Comparison of ENCODE assay signal across 29 mouse cellular contexts in the genomic region with DNA sequence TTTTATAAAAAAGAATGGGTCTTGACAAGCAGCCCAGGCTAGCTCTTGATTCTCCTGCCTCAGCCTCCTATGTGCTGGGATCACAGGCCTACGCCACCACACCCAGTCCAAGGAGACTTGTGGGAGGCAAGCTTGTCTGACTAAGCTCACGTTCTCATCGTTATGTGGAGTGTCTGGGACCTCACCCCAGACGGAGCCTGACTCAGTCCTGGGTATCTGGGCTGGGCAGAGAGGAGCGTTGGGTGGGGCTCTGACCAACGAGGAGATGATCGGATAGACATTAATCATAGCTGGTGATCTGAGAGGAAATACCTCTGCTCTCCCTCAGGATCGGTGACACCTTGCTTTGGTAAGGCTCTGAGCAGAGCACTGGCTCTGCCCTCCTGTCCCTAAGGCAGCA. TPM values are rescaled to one million over a fixed set of nuclear protein-coding genes. Genes with fewer than 3 reads are reported as not detected.
DNase-seq lines count a peak whose midpoint lies in the region; ATAC-seq and TF ChIP-seq lines count a peak whose summit lies in the region.
"Had no signal": no experiment of that assay in that cellular context is flagged by ENCODE, and none has a peak within 500 bp of the region (broad histone marks: within the 10 kb centered on the region; RNA-seq: fewer than 3 reads in every experiment).

No protein-coding gene starts in this region.

- peaks cover under 1% of the 10 kb centered on the region for H3K79me3 ChIP-seq in C2C12 (ENCODE audit: low read depth)

- 60% methylated on average over 8 of the region's 8 CpGs for WGBS in heart, adult 2 months
- 89% methylated on average over 8 of the region's 8 CpGs for WGBS in midbrain, embryonic 13.5 days
- WGBS in hindbrain, embryonic 10.5 days = 84% methylated on average over 8 of the region's 8 CpGs

- no peak for TF ChIP-seq CTCF in heart, adult 2 months (IDR thresholded peaks at IDR 0.05)
- no peak for TF ChIP-seq CTCF in C2C12 (IDR thresholded peaks at IDR 0.05; ENCODE audit: control insufficient read depth, insufficient read depth, insufficient read length)

- no peak overlapping the region for H3K9ac ChIP-seq in heart, adult 2 months (ENCODE audit: low read depth, low read length)
- no peak overlapping the region for H3K9ac ChIP-seq in midbrain, embryonic 13.5 days (replicated peaks)
- H3K9ac ChIP-seq: embryonic facial prominence, embryonic 12.5 days; forebrain, embryonic 13.5 days had no signal

- TF ChIP-seq EP300 in heart, adult 2 months (IDR thresholded peaks at IDR 0.05; ENCODE audit: insufficient read depth, low read depth, low read length) = no peak

- no peaks in the 10 kb centered on the region for H3K9me3 ChIP-seq in midbrain, embryonic 13.5 days
- H3K9me3 ChIP-seq in hindbrain, embryonic 10.5 days = no peaks in the 10 kb centered on the region
- H3K9me3 ChIP-seq: embryonic facial prominence, embryonic 10.5 days; embryonic facial prominence, embryonic 12.5 days; forebrain, embryonic 13.5 days had no signal

- no peak overlapping the region for H3K4me3 ChIP-seq in heart, adult 2 months
- H3K4me3 ChIP-seq in C2C12 (ENCODE audit: insufficient read depth, poor library complexity, severe bottlenecking) (no peak overlapping the region), myocyte (no peak overlapping the region)
- no peak overlapping the region for H3K4me3 ChIP-seq in midbrain, embryonic 13.5 days (replicated peaks)
- H3K4me3 ChIP-seq in hindbrain, embryonic 10.5 days = no peak overlapping the region
- H3K4me3 ChIP-seq: embryonic facial prominence, embryonic 10.5 days; embryonic facial prominence, embryonic 12.5 days; forebrain, embryonic 13.5 days had no signal

- no peaks in the 10 kb centered on the region for H3K36me3 ChIP-seq in heart, adult 2 months (ENCODE audit: control insufficient read depth, insufficient read depth, low read length)
- peaks cover 9% of the 10 kb centered on the region for H3K36me3 ChIP-seq in C2C12 (ENCODE audit: control insufficient read depth, insufficient read depth)
- H3K36me3 ChIP-seq in myocyte (ENCODE audit: control insufficient read depth, insufficient read depth) = no peaks in the 10 kb centered on the region
- H3K36me3 ChIP-seq in midbrain, embryonic 13.5 days = no peaks in the 10 kb centered on the region
- peaks cover 2% of the 10 kb centered on the region; the same call in 1 of the 2 replicates for H3K36me3 ChIP-seq in hindbrain, embryonic 10.5 days

- no peaks in the 10 kb centered on the region for H3K27me3 ChIP-seq in heart, adult 2 months (ENCODE audit: control insufficient read depth, insufficient read depth, low read length)
- H3K27me3 ChIP-seq in C2C12 (ENCODE audit: control insufficient read depth, insufficient read depth, insufficient read length) = no peaks in the 10 kb centered on the region
- H3K27me3 ChIP-seq in myocyte (ENCODE audit: control insufficient read depth, insufficient read depth, insufficient read length) = no peaks in the 10 kb centered on the region
- no peaks in the 10 kb centered on the region for H3K27me3 ChIP-seq in midbrain, embryonic 13.5 days
- H3K27me3 ChIP-seq in hindbrain, embryonic 10.5 days (ENCODE audit: insufficient read depth, poor library complexity, severe bottlenecking) = no peaks in the 10 kb centered on the region; the same call in 1 of the 2 replicates
- H3K27me3 ChIP-seq: embryonic facial prominence, embryonic 12.5 days; forebrain, embryonic 13.5 days; Patski had no signal

- no peak for TF ChIP-seq POLR2A in heart, adult 2 months (IDR thresholded peaks at IDR 0.05; ENCODE audit: insufficient read depth, low read depth, low read length)
- TF ChIP-seq POLR2A in myocyte (IDR thresholded peaks at IDR 0.05; ENCODE audit: insufficient read length, low read depth) = no peak

- no peaks in the 10 kb centered on the region; the same call in 1 of the 2 replicates for H3K4me1 ChIP-seq in heart, adult 2 months (ENCODE audit: control insufficient read depth, insufficient read depth, low read length)
- H3K4me1 ChIP-seq in midbrain, embryonic 13.5 days (replicated peaks) = no peaks in the 10 kb centered on the region
- H3K4me1 ChIP-seq in hindbrain, embryonic 10.5 days (replicated peaks) = peaks cover 6% of the 10 kb centered on the region; the same call in 1 of the 2 replicates
- H3K4me1 ChIP-seq: embryonic facial prominence, embryonic 12.5 days; forebrain, embryonic 13.5 days had no signal

- DNase-seq in heart, adult 11 months = peak; percentile 86
- no peak for DNase-seq in heart, adult 2 months
- DNase-seq in 3134 (ENCODE audit: extremely low read depth, insufficient read length, low spot score) = peak; percentile 79
- no peak for DNase-seq in left cerebral cortex, postnatal 10 days (ENCODE audit: extremely low spot score in 1 of 2, low spot score in 2 of 2)
- no peak for DNase-seq in hindbrain, embryonic 10.5 days (ENCODE audit: low spot score)
- DNase-seq: adrenal gland, adult 8-10 months; adrenal gland, postnatal 14 days; adrenal gland, postnatal 36 days; B cell, adult 2 months; cerebellum, adult 11-12 months; cerebellum, adult 2 months; cerebellum, adult 9-10 months; cerebellum, postnatal 10 days; cerebellum, postnatal 25 days had no signal

- ATAC-seq in midbrain, embryonic 13.5 days = no peak
- ATAC-seq: activated CD4-positive, CD25-positive, alpha-beta regulatory T cell, adult 4 months; forebrain, embryonic 13.5 days; forebrain, embryonic 16.5 days; Patski had no signal

- peak overlapping the region; percentile 32 for H3K4me2 ChIP-seq in myocyte (ENCODE audit: low read depth)
- H3K4me2 ChIP-seq in midbrain, embryonic 13.5 days (replicated peaks) = no peak overlapping the region
- H3K4me2 ChIP-seq: embryonic facial prominence, embryonic 12.5 days; forebrain, embryonic 13.5 days had no signal

- H3K79me2 ChIP-seq in heart, adult 2 months (replicated peaks; ENCODE audit: control insufficient read depth, insufficient read depth, low read length) = no peaks in the 10 kb centered on the region
- H3K79me2 ChIP-seq in C2C12 (ENCODE audit: control insufficient read depth, insufficient read depth) (no peaks in the 10 kb centered on the region), myocyte (ENCODE audit: control insufficient read depth, insufficient read depth) (no peaks in the 10 kb centered on the region)

- intact Hi-C loops in heart, adult 2 months (cut with DNase I) = no loop called here
- intact Hi-C loops in left cerebral cortex, postnatal 10 days (cut with DNase I) = no loop called here

- H3ac ChIP-seq in C2C12 (ENCODE audit: control insufficient read depth, insufficient read length, low read depth) = no peak overlapping the region
- no peak overlapping the region for H3ac ChIP-seq in myocyte (ENCODE audit: control insufficient read depth, insufficient read length)

- no peak overlapping the region for H3K27ac ChIP-seq in heart, adult 2 months
- H3K27ac ChIP-seq in midbrain, embryonic 13.5 days = no peak overlapping the region
- no peak overlapping the region for H3K27ac ChIP-seq in hindbrain, embryonic 10.5 days
- H3K27ac ChIP-seq: embryonic facial prominence, embryonic 10.5 days; embryonic facial prominence, embryonic 12.5 days; forebrain, embryonic 13.5 days had no signal

TF ChIP-seq in C2C12, 6 proteins besides CTCF, POLR2A, EP300 and RAD21 (continues in another document):
- TF ChIP-seq MAX (IDR thresholded peaks at IDR 0.05) (peak; percentile 81), USF1 (IDR thresholded peaks at IDR 0.05; ENCODE audit: low read depth) (peak; percentile 48)

TF ChIP-seq in myocyte, 11 proteins besides CTCF, POLR2A, EP300 and RAD21 (continues in another document):
- TF ChIP-seq MYOG (IDR thresholded peaks at IDR 0.05; ENCODE audit: control insufficient read depth in 1 of 3, insufficient read depth in 1 of 3, insufficient read length in 2 of 3, low read depth in 2 of 3) (peak in 1 of 3 experiments; percentile 3), MAX (IDR thresholded peaks at IDR 0.05; ENCODE audit: low read depth) (no peak)

RNA-seq across cellular contexts. Expression of a gene that starts 1.7 kb away (rescaled TPM):
- not detected for total RNA-seq in heart, adult 2 months (2021)
- 0.20 TPM in 1 of 2 replicates, not detected in the other for polyA plus RNA-seq in heart, adult 2 months (2012; rRNA removed)
- polyA plus RNA-seq in C2C12 (2012; fragmentation: generic; extraction: Trizol) = 0.68 TPM
- 1.00 TPM for polyA plus RNA-seq in myocyte (2012; fragmentation: generic; extraction: Trizol)
- not detected in 2 replicates for polyA plus RNA-seq in midbrain, embryonic 13.5 days (2015; fragmentation: Nextera tagmentation; extraction: Ambion mirVana)
- total RNA-seq in left cerebral cortex, postnatal 10 days (2021) = not detected
- not detected in 2 replicates for polyA plus RNA-seq in hindbrain, embryonic 10.5 days (2016; fragmentation: Nextera tagmentation; extraction: Ambion mirVana)
- total RNA-seq: adrenal gland, adult 18-20 months; adrenal gland, adult 8-10 months; adrenal gland, postnatal 14 days; adrenal gland, postnatal 36 days had no signal
- polyA plus RNA-seq: activated CD4-positive, CD25-positive, alpha-beta regulatory T cell, adult 4 months; cerebellum, adult 2 months; cortical plate, adult 2 months; embryonic facial prominence, embryonic 10.5 days; embryonic facial prominence, embryonic 12.5 days; embryonic facial prominence, embryonic 14.5 days; forebrain, embryonic 11.5 days; forebrain, embryonic 13.5 days; forebrain, embryonic 16.5 days had no signal

RNA-seq across cellular contexts. Expression of a gene that starts 12.8 kb away (rescaled TPM):
- total RNA-seq in heart, adult 2 months (2021) = not detected
- polyA plus RNA-seq in heart, adult 2 months (2012; rRNA removed) = not detected in 2 replicates
- polyA plus RNA-seq in C2C12 (2012; fragmentation: generic; extraction: Trizol) (0.06 TPM), myocyte (2012; fragmentation: generic; extraction: Trizol) (0.23 TPM)
- polyA plus RNA-seq in midbrain, embryonic 13.5 days (2015; fragmentation: Nextera tagmentation; extraction: Ambion mirVana) = 2.2 and 3.3 TPM in 2 replicates
- total RNA-seq in left cerebral cortex, postnatal 10 days (2021) = 10 to 100 TPM; 15.6 to 17.8 TPM
- polyA plus RNA-seq in hindbrain, embryonic 10.5 days (2016; fragmentation: Nextera tagmentation; extraction: Ambion mirVana) = 0.88 and 2.8 TPM in 2 replicates
- total RNA-seq: adrenal gland, adult 18-20 months; adrenal gland, adult 8-10 months; adrenal gland, postnatal 14 days; adrenal gland, postnatal 36 days; ES-E14; MEL had no signal
- polyA plus RNA-seq: activated CD4-positive, CD25-positive, alpha-beta regulatory T cell, adult 4 months; embryonic facial prominence, embryonic 14.5 days; forebrain, embryonic 11.5 days; forebrain, embryonic 13.5 days; forebrain, embryonic 16.5 days had no signal

RNA-seq across cellular contexts. Expression of a gene that starts 29.6 kb away (rescaled TPM):
- 1 to 10 TPM; 5.7 to 6.7 TPM for total RNA-seq in heart, adult 2 months (2021)
- 19.1 and 23.3 TPM in 2 replicates for polyA plus RNA-seq in heart, adult 2 months (2012; rRNA removed)
- polyA plus RNA-seq in C2C12 (2012; fragmentation: generic; extraction: Trizol) (5.4 TPM), myocyte (2012; fragmentation: generic; extraction: Trizol) (12.2 TPM)
- polyA plus RNA-seq in midbrain, embryonic 13.5 days (2015; fragmentation: Nextera tagmentation; extraction: Ambion mirVana) = 23.5 and 25.1 TPM in 2 replicates
- 10 to 100 TPM; 33.5 to 38.8 TPM for total RNA-seq in left cerebral cortex, postnatal 10 days (2021)
- 14.2 and 14.6 TPM in 2 replicates for polyA plus RNA-seq in hindbrain, embryonic 10.5 days (2016; fragmentation: Nextera tagmentation; extraction: Ambion mirVana)

RNA-seq across cellular contexts. Expression of a gene that starts 34.6 kb away (rescaled TPM):
- total RNA-seq in heart, adult 2 months (2021) = 10 to 100 TPM; 23.3 to 29.7 TPM
- polyA plus RNA-seq in heart, adult 2 months (2012; rRNA removed) = 19.4 and 20.6 TPM in 2 replicates
- polyA plus RNA-seq in C2C12 (2012; fragmentation: generic; extraction: Trizol) = 66.2 TPM
- polyA plus RNA-seq in myocyte (2012; fragmentation: generic; extraction: Trizol) = 76.7 TPM
- 35.9 and 41.9 TPM in 2 replicates for polyA plus RNA-seq in midbrain, embryonic 13.5 days (2015; fragmentation: Nextera tagmentation; extraction: Ambion mirVana)
- 10 to 100 TPM; 64.6 to 66.3 TPM for total RNA-seq in left cerebral cortex, postnatal 10 days (2021)
- polyA plus RNA-seq in hindbrain, embryonic 10.5 days (2016; fragmentation: Nextera tagmentation; extraction: Ambion mirVana) = 40.8 and 42.3 TPM in 2 replicates

RNA-seq across cellular contexts. Expression of a gene that starts 58.1 kb away (rescaled TPM):
- total RNA-seq in heart, adult 2 months (2021) = 10 to 100 TPM; 25.7 to 26.7 TPM
- 43.9 and 54.8 TPM in 2 replicates for polyA plus RNA-seq in heart, adult 2 months (2012; rRNA removed)
- polyA plus RNA-seq in C2C12 (2012; fragmentation: generic; extraction: Trizol) (22.5 TPM), myocyte (2012; fragmentation: generic; extraction: Trizol) (38.3 TPM)
- polyA plus RNA-seq in midbrain, embryonic 13.5 days (2015; fragmentation: Nextera tagmentation; extraction: Ambion mirVana) = 54.2 and 57.5 TPM in 2 replicates
- 10 to 100 TPM; 25.7 to 29.9 TPM for total RNA-seq in left cerebral cortex, postnatal 10 days (2021)
- 50.7 and 59.7 TPM in 2 replicates for polyA plus RNA-seq in hindbrain, embryonic 10.5 days (2016; fragmentation: Nextera tagmentation; extraction: Ambion mirVana)

Comparison
In these comparisons a context has a peak if more than half of its experiments do, and no peak if none do; other contexts are left out.
1. DNase-seq: peak in heart, adult 11 months (single experiment) and 3134 (single experiment); none in heart, adult 2 months (0 of 2), left cerebral cortex, postnatal 10 days (0 of 2) and hindbrain, embryonic 10.5 days (single experiment).